Mouse (Mus musculus) C2C12 (cell line): Measurements from ENCODE around the gene Gm20388. TPM values are rescaled to one million over a fixed set of nuclear protein-coding genes. Genes with fewer than 3 reads are reported as not detected.

Source experiments
- H3K27me3 ChIP-seq: one replicate; pipeline ENCODE4 v1.6.1; 2011; ENCODE audit not compliant: control insufficient read depth, insufficient read depth, insufficient read length
- H3K36me3 ChIP-seq: one replicate; pipeline ENCODE4 v1.6.1; 2011; ENCODE audit not compliant: control insufficient read depth, insufficient read depth
- H3K4me3 ChIP-seq: one replicate; pipeline ENCODE4 v1.5.1; 2011; ENCODE audit warnings: mild to moderate bottlenecking, control low read depth; ENCODE audit not compliant: poor library complexity, insufficient read depth, severe bottlenecking
- H3K79me2 ChIP-seq: one replicate; pipeline ENCODE4 v1.6.1; 2011; ENCODE audit not compliant: control insufficient read depth, insufficient read depth
- H3K79me3 ChIP-seq: one replicate; pipeline ENCODE4 v1.6.1; 2011; ENCODE audit warnings: low read depth, control low read depth
- H3ac ChIP-seq: one replicate; pipeline ENCODE3; 2011; ENCODE audit warnings: low read depth; ENCODE audit not compliant: control insufficient read depth, insufficient read length
- CEBPB ChIP-seq: IDR thresholded peaks from one replicate; pipeline ENCODE4 v1.6.1; 2011; ENCODE audit warnings: low read depth, mild to moderate bottlenecking, control low read depth, moderate library complexity
- CTCF ChIP-seq: IDR thresholded peaks from one replicate; pipeline ENCODE4 v1.5.1; 2011; ENCODE audit not compliant: control insufficient read depth, insufficient read depth, insufficient read length
- FOSL1 ChIP-seq: IDR thresholded peaks from one replicate; pipeline ENCODE4 v1.8.0; 2011; ENCODE audit warnings: mild to moderate bottlenecking, low read length; ENCODE audit not compliant: poor library complexity, insufficient read depth, severe bottlenecking
- MAX ChIP-seq: IDR thresholded peaks from one replicate; pipeline ENCODE4 v1.6.1; 2011; ENCODE audit warnings: mild to moderate bottlenecking, control low read depth
- MYOD1 ChIP-seq: IDR thresholded peaks from one replicate; pipeline ENCODE4 v1.6.1; 2011; ENCODE audit warnings: low read depth; ENCODE audit not compliant: control insufficient read depth, insufficient read length
- MYOG ChIP-seq: IDR thresholded peaks from one replicate; pipeline ENCODE4 v1.6.1; 2011; ENCODE audit not compliant: control insufficient read depth, insufficient read length; ENCODE audit errors: extremely low read depth
- USF1 ChIP-seq: IDR thresholded peaks from one replicate; pipeline ENCODE4 v1.6.1; 2011; ENCODE audit warnings: low read depth, mild to moderate bottlenecking, control low read depth, moderate library complexity
- polyA plus RNA-seq: library from polyadenylated mRNA; unstranded; fragments of >200 nt; fragmentation: generic; extraction: Trizol; gene quantifications from one replicate; pipeline ENCODE4 v1.2.1, GENCODE M21; 2012; ENCODE audit warnings: missing spikeins

Gm20388 gene
- polyA plus RNA-seq, 1 experiment, result 15.0 TPM

GRCm38 (mm10) chr8:123835451-123835850 is 3924.8 kb downstream of the Gm20388 start:
- H3K4me3 ChIP-seq, result no peak overlapping the region
- H3ac ChIP-seq, result no peak overlapping the region
- TF ChIP-seq CTCF (peak; percentile 32), CEBPB (no peak), USF1 (no peak)
- peaks cover 12% of the 10 kb centered on the region for H3K36me3 ChIP-seq
- no peaks in the 10 kb centered on the region for H3K79me3 ChIP-seq
- no peaks in the 10 kb centered on the region for H3K79me2 ChIP-seq
- H3K27me3 ChIP-seq, result no peaks in the 10 kb centered on the region

DNA sequence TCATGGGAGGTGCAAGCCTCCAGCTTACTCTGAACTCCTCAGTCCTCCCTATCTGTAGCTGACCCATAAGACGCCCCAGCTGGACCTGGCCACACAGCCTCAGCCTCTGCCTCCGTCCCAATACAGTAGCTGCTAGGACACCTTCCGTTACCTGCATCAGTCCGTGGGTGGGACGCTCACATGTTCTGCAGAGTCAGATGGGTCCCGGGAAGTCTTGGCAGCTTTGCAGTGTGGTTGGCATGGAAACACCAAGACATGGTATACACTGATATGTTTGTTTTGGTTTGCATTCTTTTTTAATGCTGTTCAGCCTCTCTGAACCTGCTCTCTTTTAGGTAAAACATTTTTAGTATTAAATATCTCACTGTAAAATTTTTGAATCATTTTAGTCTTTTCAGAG is 3925.7 kb downstream of the Gm20388 start:
- no peaks in the 10 kb centered on the region for H3K79me3 ChIP-seq
- H3ac ChIP-seq, result no peak overlapping the region
- peaks cover 12% of the 10 kb centered on the region for H3K36me3 ChIP-seq
- no peaks in the 10 kb centered on the region for H3K79me2 ChIP-seq
- no peak overlapping the region for H3K4me3 ChIP-seq
- no peak for TF ChIP-seq CTCF
- TF ChIP-seq CEBPB, result no peak
- no peak for TF ChIP-seq USF1
- no peak for TF ChIP-seq MYOD1
- no peak for TF ChIP-seq MAX
- TF ChIP-seq MYOG, result no peak
- TF ChIP-seq FOSL1, result no peak
- no peaks in the 10 kb centered on the region for H3K27me3 ChIP-seq

GRCm38 (mm10) chr8:123838496-123838895 is 3927.9 kb downstream of the Gm20388 start:
- Histone ChIP-seq H3K79me3 (no peaks in the 10 kb centered on the region), H3K79me2 (no peaks in the 10 kb centered on the region), H3K36me3 (peaks cover 17% of the 10 kb centered on the region), H3K27me3 (no peaks in the 10 kb centered on the region), H3ac (no peak overlapping the region), H3K4me3 (no peak overlapping the region)
- TF ChIP-seq CTCF (no peak), USF1 (no peak), MAX (no peak), FOSL1 (no peak), MYOG (no peak)

DNA sequence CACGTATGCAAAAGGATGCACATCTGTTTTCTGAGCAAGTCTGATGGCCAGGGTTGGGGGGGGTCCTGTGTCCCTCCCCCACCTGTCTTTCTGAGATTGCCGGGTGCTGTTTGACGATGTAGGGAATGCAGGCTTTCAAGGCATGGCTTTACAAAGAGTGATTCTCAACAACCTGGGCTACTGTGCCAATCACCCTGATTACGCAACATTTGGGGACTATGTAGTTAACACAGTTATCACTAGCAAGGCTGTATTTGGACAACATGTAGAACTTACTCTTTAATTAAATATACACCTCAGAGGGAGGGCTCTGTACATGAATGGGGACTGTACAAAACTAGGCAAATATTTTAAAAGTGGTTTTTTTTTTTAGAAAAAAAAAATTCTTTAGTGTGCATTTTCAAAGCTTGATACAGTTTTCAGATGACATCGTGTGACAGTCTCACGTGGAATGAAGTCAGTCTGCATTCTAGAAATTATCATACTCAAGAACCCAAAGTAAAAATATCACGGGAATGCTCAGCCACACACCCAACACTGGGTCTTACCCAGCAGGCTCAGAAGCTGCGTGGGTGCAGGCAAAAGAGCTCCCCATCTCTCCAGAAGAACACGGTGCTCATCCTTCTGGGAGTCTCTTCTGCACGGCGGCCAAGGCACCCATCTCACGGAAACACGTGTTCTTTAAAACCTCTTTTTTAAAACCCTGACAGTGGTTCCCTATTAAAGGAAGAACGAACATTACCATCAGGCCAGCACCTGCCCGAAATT is 3930.1 kb downstream of the Gm20388 start:
- H3K36me3 ChIP-seq, result peaks cover 10% of the 10 kb centered on the region
- no peaks in the 10 kb centered on the region for H3K79me2 ChIP-seq
- H3K4me3 ChIP-seq, result no peak overlapping the region
- H3K27me3 ChIP-seq, result no peaks in the 10 kb centered on the region
- no peak overlapping the region for H3ac ChIP-seq
- TF ChIP-seq MYOD1 (no peak), CEBPB (peak; percentile 68)
- no peaks in the 10 kb centered on the region for H3K79me3 ChIP-seq

- Histone ChIP-seq H3ac (no peak overlapping the region), H3K27me3 (no peaks in the 10 kb centered on the region), H3K79me3 (no peaks in the 10 kb centered on the region)
Measured at GRCm38 (mm10) chr8:123842086-123842485, 3931.4 kb downstream of the Gm20388 start.

GRCm38 (mm10) chr8:123844341-123844740 is 3933.7 kb downstream of the Gm20388 start:
- no peaks in the 10 kb centered on the region for H3K79me2 ChIP-seq
- no peaks in the 10 kb centered on the region for H3K27me3 ChIP-seq
- TF ChIP-seq MAX (no peak), MYOG (no peak), CEBPB (no peak), CTCF (no peak), FOSL1 (no peak), USF1 (no peak), MYOD1 (no peak)
- peaks cover 10% of the 10 kb centered on the region for H3K36me3 ChIP-seq
- H3K4me3 ChIP-seq, result no peak overlapping the region
- H3K79me3 ChIP-seq, result no peaks in the 10 kb centered on the region
- no peak overlapping the region for H3ac ChIP-seq

More at GRCm38 (mm10) chr8:123842086-123842485, 3931.4 kb downstream of the Gm20388 start:
- Histone ChIP-seq H3K36me3 (peaks cover 10% of the 10 kb centered on the region), H3K79me2 (no peaks in the 10 kb centered on the region), H3K4me3 (no peak overlapping the region)
- TF ChIP-seq USF1, result no peak
- no peak for TF ChIP-seq MYOG
- no peak for TF ChIP-seq FOSL1
- TF ChIP-seq CEBPB, result no peak
- TF ChIP-seq MAX, result no peak
- TF ChIP-seq CTCF, result no peak
- no peak for TF ChIP-seq MYOD1
